Mouse (Mus musculus) midbrain, postnatal 0 days (tissue): ENCODE results near the gene St8sia6. TPM values are rescaled to one million over a fixed set of nuclear protein-coding genes. Genes with fewer than 3 reads are reported as not detected.

ENCODE experiments used
- ATAC-seq: fragments of 200-750 bp; cut with Nextera tagmentation; 2 replicates; pipeline ENCODE4 v1.8.0; 2017; ENCODE audit warnings: moderate number of reproducible peaks, mild to moderate bottlenecking, moderate TSS enrichment, moderate library complexity; ENCODE audit not compliant: low FRiP score
- DNase-seq: peaks from one replicate; pipeline ENCODE4 v3.0.0-alpha.2; 2015; ENCODE audit warnings: low spot score
- H3K27ac ChIP-seq: fragments of 300-500 bp; sonication (generic); 2 replicates; pipeline ENCODE4 v1.5.1; 2014; ENCODE audit warnings: low read depth, mild to moderate bottlenecking, low read length, mixed read lengths
- H3K27me3 ChIP-seq: fragments of 300-500 bp; sonication (generic); 2 replicates; pipeline ENCODE4 v1.6.1; 2014; ENCODE audit warnings: low read length, control low read depth, mixed read lengths; ENCODE audit not compliant: insufficient read depth
- H3K36me3 ChIP-seq: fragments of 300-500 bp; sonication (generic); 2 replicates; pipeline ENCODE4 v1.6.1; 2014; ENCODE audit warnings: low read length, control low read depth, mixed read lengths; ENCODE audit not compliant: insufficient read depth
- H3K4me1 ChIP-seq: fragments of 300-500 bp; sonication (generic); 2 replicates; pipeline ENCODE4 v1.6.1; 2014; ENCODE audit warnings: mild to moderate bottlenecking, control low read depth, antibody characterized with exemption, low read length, mixed read lengths; ENCODE audit not compliant: insufficient read depth
- H3K4me2 ChIP-seq: fragments of 300-500 bp; sonication (generic); 2 replicates; pipeline ENCODE4 v1.6.1; 2014; ENCODE audit warnings: low read depth, mild to moderate bottlenecking, low read length, mixed read lengths; ENCODE audit not compliant: poor library complexity, severe bottlenecking
- H3K4me3 ChIP-seq: fragments of 300-500 bp; sonication (generic); 2 replicates; pipeline ENCODE4 v1.5.1; 2014; ENCODE audit warnings: low read depth, mild to moderate bottlenecking, low read length, moderate library complexity
- H3K9ac ChIP-seq: fragments of 300-500 bp; sonication (generic); replicated peaks from 2 replicates; pipeline ENCODE4 v1.6.1; 2014; ENCODE audit warnings: mild to moderate bottlenecking, low read length, moderate library complexity, mixed read lengths; ENCODE audit not compliant: poor library complexity, severe bottlenecking
- H3K9me3 ChIP-seq: fragments of 300-500 bp; sonication (generic); 2 replicates; pipeline ENCODE4 v1.6.1; 2016; ENCODE audit warnings: low read length, control low read depth
- CTCF ChIP-seq: IDR thresholded peaks from 2 replicates; pipeline ENCODE4 v1.5.1; 2016; ENCODE audit warnings: antibody characterized with exemption, mild to moderate bottlenecking
- WGBS: fragments of 180-500 bp; shearing (Covaris S2); extraction: QIAGEN DNeasy Blood & Tissue Kit; methylation state at CpG from one replicate; pipeline ENCODE4 v1.1.7; 2014; 5-methylcytosine and 5-hydroxymethylcytosine counted together
- polyA plus RNA-seq: library from polyadenylated mRNA; unstranded; fragments of >200 nt; fragmentation: Nextera tagmentation; extraction: Ambion mirVana; gene quantifications from 2 replicates; pipeline ENCODE4 v1.2.1, GENCODE M21; 2015
- total RNA-seq: library from RNA; depleted of rRNA; stranded (reverse); fragments of >200 nt; gene quantifications from 2 replicates; pipeline ENCODE4 v1.2.3, GENCODE M21; 2014

Gene St8sia6
- total and polyA plus RNA-seq, 2 experiments from 2014 or later = 2.1 to 3.4 TPM

DNA sequence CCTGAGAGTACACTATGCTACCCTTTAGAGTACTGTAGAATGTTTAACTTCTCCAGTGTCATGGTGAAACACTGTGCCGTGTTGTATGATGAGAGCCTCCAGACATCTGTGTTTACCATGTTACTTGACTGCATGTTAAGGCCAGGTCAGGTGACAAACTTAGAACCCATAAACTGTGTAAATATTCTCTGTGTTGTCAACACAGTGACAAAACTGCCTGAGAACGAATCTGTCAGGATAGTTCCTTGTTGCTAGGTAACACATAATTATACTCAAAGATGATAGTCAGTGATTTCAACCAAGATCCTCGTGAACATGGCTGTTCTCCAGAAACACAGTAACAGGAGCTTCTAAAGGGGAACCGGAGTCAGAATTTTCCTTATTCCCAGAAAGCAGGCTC lies 38.1 kb downstream of the St8sia6 start:
- H3K9ac ChIP-seq = no peak overlapping the region
- no peak for TF ChIP-seq CTCF
- no peaks in the 10 kb centered on the region for H3K4me1 ChIP-seq
- no peaks in the 10 kb centered on the region for H3K9me3 ChIP-seq
- ATAC-seq = 0 out of 2 replicates have a peak, but pooled peaks have one; percentile 14
- peak; percentile 6 for DNase-seq
- H3K27ac ChIP-seq = no peak overlapping the region
- no peak overlapping the region for H3K4me3 ChIP-seq
- WGBS = 75% methylated on average over 4 of the region's 4 CpGs
- no peaks in the 10 kb centered on the region for H3K36me3 ChIP-seq
- no peaks in the 10 kb centered on the region for H3K27me3 ChIP-seq
- H3K4me2 ChIP-seq = no peak overlapping the region

GRCm38 (mm10) chr2:13751691-13752090 lies 42.2 kb downstream of the St8sia6 start:
- Histone ChIP-seq H3K4me1 (no peaks in the 10 kb centered on the region), H3K9me3 (no peaks in the 10 kb centered on the region), H3K27ac (no peak overlapping the region), H3K27me3 (no peaks in the 10 kb centered on the region), H3K4me3 (no peak overlapping the region), H3K36me3 (no peaks in the 10 kb centered on the region), H3K4me2 (no peak overlapping the region), H3K9ac (no peak overlapping the region)
- DNase-seq (no peak), ATAC-seq (no peak)
- no peak for TF ChIP-seq CTCF
- 85% methylated on average over 1 of the region's 1 CpGs for WGBS

DNA sequence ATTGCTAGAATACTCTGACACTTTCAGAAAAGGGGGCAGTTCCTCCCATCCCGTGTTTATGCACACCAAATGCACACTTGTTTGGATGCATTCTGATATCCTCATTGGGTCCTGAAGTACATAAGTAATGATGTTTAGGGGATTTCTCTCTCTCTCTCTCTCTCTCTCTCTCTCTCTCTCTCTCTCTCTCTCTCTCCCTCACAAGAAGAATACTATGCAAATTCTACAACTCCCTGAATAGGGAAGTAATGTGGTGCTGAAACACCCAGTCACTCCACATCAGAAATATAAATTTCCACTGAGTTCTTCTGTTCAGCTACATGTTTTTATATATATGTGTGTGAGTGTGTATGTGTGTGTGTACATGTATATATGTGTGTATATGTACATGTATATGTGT lies 43.1 kb downstream of the St8sia6 start:
- Histone ChIP-seq H3K27ac (no peak overlapping the region), H3K4me3 (no peak overlapping the region), H3K4me1 (no peaks in the 10 kb centered on the region), H3K36me3 (no peaks in the 10 kb centered on the region), H3K9me3 (no peaks in the 10 kb centered on the region), H3K27me3 (no peaks in the 10 kb centered on the region), H3K9ac (no peak overlapping the region), H3K4me2 (no peak overlapping the region)
- DNase-seq (no peak), ATAC-seq (no peak)
- 67% methylated on average over 1 of the region's 1 CpGs for WGBS
- TF ChIP-seq CTCF = no peak

DNA sequence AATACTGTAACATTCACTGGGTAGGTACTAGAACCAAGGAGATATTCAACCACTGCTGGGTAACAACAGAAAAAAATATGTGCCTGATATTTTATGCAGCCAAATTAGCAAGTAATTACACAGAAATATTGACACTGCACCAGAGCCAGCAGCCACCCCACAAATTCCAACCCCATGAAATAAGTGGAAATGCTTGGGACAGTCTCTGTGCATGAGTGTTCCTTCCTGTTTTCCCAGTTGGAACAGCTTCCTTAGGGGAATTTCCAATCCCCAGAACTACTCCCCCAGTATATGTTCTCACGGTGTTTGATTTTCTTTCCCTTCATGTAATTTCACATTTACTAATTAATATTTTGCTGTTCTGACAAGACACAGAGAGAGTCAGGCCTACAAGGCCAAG lies 43.8 kb downstream of the St8sia6 start:
- Histone ChIP-seq H3K27ac (no peak overlapping the region), H3K4me2 (no peak overlapping the region), H3K36me3 (no peaks in the 10 kb centered on the region), H3K9me3 (no peaks in the 10 kb centered on the region), H3K27me3 (no peaks in the 10 kb centered on the region), H3K9ac (no peak overlapping the region), H3K4me3 (no peak overlapping the region), H3K4me1 (no peaks in the 10 kb centered on the region)
- no peak for TF ChIP-seq CTCF
- 65% methylated on average over 1 of the region's 1 CpGs for WGBS
- no peak for ATAC-seq
- DNase-seq = no peak

GRCm38 (mm10) chr2:13749176-13749575 lies 44.7 kb downstream of the St8sia6 start:
- H3K4me2 ChIP-seq = no peak overlapping the region
- H3K4me3 ChIP-seq = no peak overlapping the region
- H3K9ac ChIP-seq = no peak overlapping the region
- DNase-seq (no peak), ATAC-seq (no peak)
- H3K4me1 ChIP-seq = no peaks in the 10 kb centered on the region
- H3K36me3 ChIP-seq = no peaks in the 10 kb centered on the region
- WGBS = 85% methylated on average over 1 of the region's 1 CpGs
- H3K9me3 ChIP-seq = no peaks in the 10 kb centered on the region
- no peak for TF ChIP-seq CTCF
- H3K27ac ChIP-seq = no peak overlapping the region
- no peaks in the 10 kb centered on the region for H3K27me3 ChIP-seq

DNA sequence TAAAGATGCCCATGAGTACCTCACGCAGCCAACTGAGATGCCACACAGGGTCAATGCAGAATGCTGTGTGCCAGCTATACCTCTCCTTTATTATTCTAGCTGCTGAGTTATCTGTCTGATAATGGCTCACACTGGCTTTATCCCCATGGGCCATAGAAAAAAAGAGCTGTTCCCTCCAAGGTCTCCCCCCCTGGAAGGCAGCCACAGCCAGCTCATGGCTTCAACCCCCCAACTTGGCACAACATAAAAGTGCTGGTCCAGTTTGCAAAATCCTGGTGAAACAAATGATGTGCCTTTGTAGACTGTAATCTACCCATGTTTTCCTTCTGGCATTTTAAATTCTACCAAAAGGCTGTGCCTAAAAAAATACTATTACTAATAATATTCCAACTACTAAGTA lies 46.3 kb downstream of the St8sia6 start:
- no peak for TF ChIP-seq CTCF
- H3K4me2 ChIP-seq = no peak overlapping the region
- H3K4me1 ChIP-seq = no peaks in the 10 kb centered on the region
- no peaks in the 10 kb centered on the region for H3K27me3 ChIP-seq
- DNase-seq (no peak), ATAC-seq (no peak)
- H3K36me3 ChIP-seq = no peaks in the 10 kb centered on the region
- no peak overlapping the region for H3K9ac ChIP-seq
- WGBS = 89% methylated on average over 1 of the region's 1 CpGs
- H3K4me3 ChIP-seq = no peak overlapping the region
- no peak overlapping the region for H3K27ac ChIP-seq
- no peaks in the 10 kb centered on the region for H3K9me3 ChIP-seq
